Mouse (Mus musculus) embryonic fibroblast, embryonic 13.5 days (primary cell): ENCODE measurements at regions not wholly inside any gene's neighbourhood (a gene's known extent, or its start where the extent isn't known, plus 50 kb on each side); places are given as distances from the start of the nearest gene placed in this dataset.

Experiments used
- H3K27ac ChIP-seq: 2 replicates; pipeline ENCODE4 v1.5.1; 2012; ENCODE audit warnings: low read length, control low read depth, inconsistent platforms; ENCODE audit not compliant: insufficient read depth
- H3K4me1 ChIP-seq: 2 replicates; pipeline ENCODE4 v1.6.1; 2011; ENCODE audit warnings: low read length; ENCODE audit not compliant: control insufficient read depth, insufficient read depth
- H3K4me3 ChIP-seq: 2 replicates; pipeline ENCODE4 v1.5.1; 2011; ENCODE audit warnings: mild to moderate bottlenecking, control low read depth, low read length; ENCODE audit not compliant: insufficient read depth
- CTCF ChIP-seq: IDR thresholded peaks from 2 replicates; pipeline ENCODE4 v1.5.1; 2011; ENCODE audit warnings: mild to moderate bottlenecking, control low read depth, low read length, moderate library complexity, borderline replicate concordance; ENCODE audit not compliant: insufficient read depth
- POLR2A ChIP-seq: IDR thresholded peaks from 2 replicates; pipeline ENCODE4 v1.6.1; 2011; ENCODE audit warnings: low read depth, mild to moderate bottlenecking, control low read depth, low read length, moderate library complexity

DNA sequence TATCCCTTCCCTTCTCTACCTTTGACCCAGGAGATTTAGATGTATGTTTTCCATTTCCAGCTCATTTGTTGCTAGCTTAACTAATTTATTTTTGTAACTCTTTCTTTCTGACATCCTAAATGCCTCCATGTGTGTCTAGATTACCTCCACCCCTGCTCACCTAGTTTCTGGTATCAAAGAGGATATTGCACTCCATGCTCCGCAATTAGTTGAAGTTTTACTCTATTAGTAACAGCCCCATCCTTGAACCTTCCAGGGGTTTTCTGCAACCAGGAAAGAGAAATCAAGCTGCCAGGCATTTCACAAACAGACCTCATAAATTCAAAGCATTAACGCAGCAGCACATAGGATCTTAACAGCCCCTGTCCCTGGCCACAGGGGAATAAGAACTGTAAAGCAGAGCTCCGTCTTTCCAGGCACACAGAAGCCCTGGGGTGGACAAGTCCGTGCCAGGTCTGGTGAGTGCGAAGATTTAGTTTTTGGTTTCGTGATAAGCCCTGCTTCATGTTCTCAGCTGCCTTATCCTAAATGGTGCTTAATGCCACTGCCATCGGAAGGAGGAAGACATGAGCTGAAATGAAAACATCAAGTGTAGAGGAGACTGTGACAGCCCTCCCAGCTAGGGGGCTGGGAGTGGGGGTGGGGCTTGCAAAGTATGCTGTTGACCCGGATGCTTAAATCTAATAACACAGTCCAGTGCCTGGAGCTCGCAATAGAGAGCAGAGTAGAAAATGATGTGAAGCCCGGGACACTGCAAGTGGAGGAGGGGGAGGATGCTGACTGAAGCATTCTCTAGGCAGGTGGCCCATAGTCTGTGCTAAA is 256.0 kb downstream of the Icos start:
- no peak overlapping the region for H3K27ac ChIP-seq
- no peak for TF ChIP-seq POLR2A
- TF ChIP-seq CTCF = no peak
- no peak overlapping the region for H3K4me3 ChIP-seq
- no peaks in the 10 kb centered on the region for H3K4me1 ChIP-seq

GRCm38 (mm10) chr1:61234298-61234682 is 256.6 kb downstream of the Icos start:
- Histone ChIP-seq H3K4me1 (no peaks in the 10 kb centered on the region), H3K4me3 (no peak overlapping the region), H3K27ac (no peak overlapping the region)
- TF ChIP-seq POLR2A (no peak), CTCF (no peak)

- TF ChIP-seq CTCF (no peak), POLR2A (no peak)
- Histone ChIP-seq H3K4me1 (no peaks in the 10 kb centered on the region), H3K4me3 (no peak overlapping the region), H3K27ac (no peak overlapping the region)
Observed at GRCm38 (mm10) chr1:61236511-61236910, 258.8 kb downstream of the Icos start.

GRCm38 (mm10) chr1:61238668-61239067 is 260.9 kb downstream of the Icos start:
- no peak for TF ChIP-seq POLR2A
- TF ChIP-seq CTCF = no peak
- Histone ChIP-seq H3K27ac (no peak overlapping the region), H3K4me1 (no peaks in the 10 kb centered on the region), H3K4me3 (no peak overlapping the region)

DNA sequence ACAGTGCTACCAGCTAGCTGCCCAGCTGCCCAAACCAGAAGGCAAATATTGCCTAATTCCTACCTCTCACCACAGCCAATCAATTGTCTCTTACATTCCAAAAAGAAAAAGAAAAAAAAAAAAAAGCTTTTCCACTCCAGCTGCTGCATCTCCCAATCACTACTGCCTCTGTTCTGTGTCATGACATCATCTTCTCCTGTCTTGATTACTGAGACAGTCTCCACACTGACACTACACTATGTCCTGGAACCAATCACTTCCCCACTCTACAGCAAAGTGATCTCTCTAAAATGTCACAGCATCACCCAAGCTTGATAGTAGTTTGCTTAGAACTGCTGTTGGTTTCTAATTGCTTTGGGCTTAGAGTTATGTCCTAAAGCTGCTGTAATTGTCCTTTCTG is 279.8 kb downstream of the Icos start:
- Histone ChIP-seq H3K4me1 (no peaks in the 10 kb centered on the region), H3K4me3 (no peak overlapping the region), H3K27ac (no peak overlapping the region)
- TF ChIP-seq CTCF = no peak
- TF ChIP-seq POLR2A = no peak

DNA sequence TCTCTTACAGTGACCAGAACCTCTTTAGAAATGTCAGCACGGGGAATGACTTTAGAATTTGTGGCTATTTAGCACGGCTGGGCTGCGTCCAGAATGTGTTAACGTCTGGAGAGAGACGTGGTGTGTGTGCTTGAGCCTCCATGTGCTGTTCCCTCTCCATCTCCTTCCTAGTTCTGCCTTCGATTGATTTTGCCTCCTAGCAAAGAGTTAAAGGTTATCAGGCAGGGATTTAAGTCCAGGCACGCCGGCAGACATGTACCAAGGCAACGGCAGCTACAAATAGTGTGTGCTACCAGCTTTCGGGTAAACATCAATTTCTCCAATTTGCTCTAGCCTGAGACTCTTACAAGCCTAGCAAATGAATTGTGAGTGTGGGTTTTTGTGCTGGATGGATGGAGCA is 285.7 kb downstream of the Icos start:
- TF ChIP-seq CTCF (no peak), POLR2A (no peak)
- no peaks in the 10 kb centered on the region for H3K4me1 ChIP-seq
- no peak overlapping the region for H3K27ac ChIP-seq
- H3K4me3 ChIP-seq = no peak overlapping the region

DNA sequence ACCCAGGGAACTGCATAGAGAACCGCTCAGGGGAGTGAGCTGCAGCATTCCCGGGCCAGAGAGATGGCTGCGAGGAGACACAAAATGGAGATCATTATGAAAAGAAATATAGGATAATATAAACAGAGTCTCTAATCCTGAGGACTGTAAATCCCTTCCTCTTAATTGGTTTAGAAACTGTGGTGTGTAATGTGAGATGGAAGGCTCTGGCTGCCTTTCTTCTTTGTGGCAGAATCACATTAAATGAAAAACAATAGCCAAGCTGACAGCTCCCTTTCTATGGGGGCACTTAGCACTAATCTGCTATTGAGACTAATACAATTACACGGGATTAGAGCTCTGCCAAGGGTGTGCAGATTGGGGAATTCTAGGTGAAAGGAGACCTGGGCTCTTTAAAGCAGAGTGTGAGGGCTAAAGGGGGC is 288.0 kb downstream of the Icos start:
- Histone ChIP-seq H3K4me3 (no peak overlapping the region), H3K4me1 (no peaks in the 10 kb centered on the region), H3K27ac (no peak overlapping the region)
- TF ChIP-seq POLR2A (no peak), CTCF (no peak)

DNA sequence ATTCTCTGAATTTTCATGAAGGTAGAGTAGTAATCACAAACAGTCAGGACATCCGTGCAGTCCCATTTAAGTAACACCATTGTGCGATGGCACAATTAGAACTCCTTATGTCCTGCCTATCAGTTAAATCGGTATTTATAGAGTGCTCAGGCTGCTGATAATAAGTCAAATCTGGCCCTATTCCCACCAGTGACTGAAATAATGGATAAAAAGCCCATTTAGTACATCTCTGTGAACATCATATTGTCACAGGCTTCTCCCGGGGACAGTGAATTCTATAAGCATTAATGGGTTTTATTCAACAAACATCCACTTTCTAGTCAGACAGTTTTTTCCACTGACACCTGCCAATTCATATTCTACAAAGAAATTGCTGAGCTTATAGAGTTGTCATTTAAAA is 296.1 kb downstream of the Icos start:
- TF ChIP-seq CTCF (no peak), POLR2A (no peak)
- no peak overlapping the region for H3K27ac ChIP-seq
- H3K4me3 ChIP-seq = no peak overlapping the region
- H3K4me1 ChIP-seq = no peaks in the 10 kb centered on the region

DNA sequence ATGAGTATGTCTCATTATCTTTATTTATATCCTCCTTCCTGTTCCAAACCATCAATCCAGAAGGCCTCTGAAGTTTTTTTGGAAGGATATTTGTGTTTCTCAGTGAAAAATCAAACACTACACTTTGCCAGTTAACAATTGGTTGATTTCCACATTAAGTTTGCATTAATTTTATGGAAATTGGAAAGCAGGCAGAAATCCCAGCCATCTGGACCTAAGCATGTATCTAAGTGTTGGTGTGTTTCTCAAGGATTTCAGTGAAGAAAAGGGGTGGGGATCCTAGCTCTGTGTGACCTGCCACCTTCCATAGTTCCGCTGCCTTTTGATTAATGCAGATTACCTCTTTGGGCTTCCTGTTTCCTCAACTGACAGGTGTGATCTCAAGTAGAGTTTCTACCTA is 296.5 kb downstream of the Icos start:
- Histone ChIP-seq H3K4me3 (no peak overlapping the region), H3K4me1 (no peaks in the 10 kb centered on the region), H3K27ac (no peak overlapping the region)
- TF ChIP-seq POLR2A (no peak), CTCF (no peak)

GRCm38 (mm10) chr1:61277170-61277710 is 299.5 kb downstream of the Icos start:
- no peaks in the 10 kb centered on the region for H3K4me1 ChIP-seq
- no peak overlapping the region for H3K4me3 ChIP-seq
- TF ChIP-seq POLR2A (no peak), CTCF (no peak)
- no peak overlapping the region for H3K27ac ChIP-seq
